Mouse (Mus musculus) erythroblast, embryonic 14.5 days (primary cell): ENCODE measurements around the gene Exosc7.

Experiments
- GATA1 ChIP-seq: IDR thresholded peaks from 2 replicates; pipeline ENCODE4 v1.6.1; 2012; ENCODE audit warnings: low read length, inconsistent platforms, mixed read lengths
- TAL1 ChIP-seq: IDR thresholded peaks from 3 replicates; pipeline ENCODE4 v1.6.1; 2012; ENCODE audit warnings: low read length, inconsistent platforms, mixed read lengths

GRCm38 (mm10) chr9:123080355-123080754, 32.7 kb upstream of the Exosc7 start:
- TF ChIP-seq TAL1 (no peak), GATA1 (no peak)
